Mouse (Mus musculus) layer of hippocampus, postnatal 10 days (tissue): ENCODE data around the gene Sfr1. TPM values are rescaled to one million over a fixed set of nuclear protein-coding genes. Genes with fewer than 3 reads are reported as not detected.

Experiments used
- DNase-seq, 2 experiments: peaks; one replicate each; pipeline ENCODE4 v3.0.0; 2021; ENCODE audit warnings: low spot score in 2 of 2
- microRNA-seq, 2 experiments: library from miRNA; unstranded; fragments of <30 nt; microRNA quantifications; one replicate each; pipeline ENCODE4 v1.2.0; 2021
- total RNA-seq, 2 experiments: library from RNA; stranded (reverse); gene quantifications; 2 replicates each; pipeline ENCODE4 v1.2.3; 2021

Gene Sfr1
- total RNA-seq, 2 experiments from 2014 or later: 102 to 115 TPM

- no peak for DNase-seq
Observed at GRCm38 (mm10) chr19:47750391-47750790, 18.9 kb downstream of the Sfr1 start.

GRCm38 (mm10) chr19:47752456-47752855 lies 21.0 kb downstream of the Sfr1 start:
- no peak for DNase-seq

GRCm38 (mm10) chr19:47753921-47754320 lies 22.4 kb downstream of the Sfr1 start:
- no peak for DNase-seq

- no peak for DNase-seq
Observed at GRCm38 (mm10) chr19:47754931-47755330, 23.4 kb downstream of the Sfr1 start.

GRCm38 (mm10) chr19:47755625-47756024 lies 24.1 kb downstream of the Sfr1 start:
- no peak for DNase-seq

GRCm38 (mm10) chr19:47777847-47778246 lies 46.4 kb downstream of the Sfr1 start:
- no peak for DNase-seq

GRCm38 (mm10) chr19:47780145-47780544 lies 48.7 kb downstream of the Sfr1 start:
- DNase-seq: no peak

GRCm38 (mm10) chr19:47780972-47781371 lies 49.5 kb downstream of the Sfr1 start:
- DNase-seq: no peak

GRCm38 (mm10) chr19:47783898-47784297 lies 52.4 kb downstream of the Sfr1 start:
- no peak for DNase-seq

Small RNA genes within 50 kb of the gene (microRNA-seq; reads per million reads assigned to microRNA genes)
- 0 reads per million in 2 experiments for gene Mir8090

Other genes with a start within 250 kb of the Sfr1 start
- gene Stn1, start 194.2 kb upstream of the Sfr1 start, total RNA-seq: 10 to 100 TPM; 20.1 to 23.9 TPM
- 10 to 100 TPM; 40.0 to 44.3 TPM for gene Slk, start 152.0 kb upstream of the Sfr1 start, total RNA-seq
- under 1 TPM; 0.16 to 0.25 TPM for gene Col17a1, start 39.6 kb upstream of the Sfr1 start, total RNA-seq
- 10 to 100 TPM; 72.4 to 74.9 TPM for gene Gsto1, start 123.3 kb downstream of the Sfr1 start, total RNA-seq
- 1 to 10 TPM; 1.3 to 1.4 TPM for gene Gsto2, start 133.9 kb downstream of the Sfr1 start, total RNA-seq
- 1 to 10 TPM; 2.1 to 4.0 TPM for gene Cfap43, start 187.6 kb downstream of the Sfr1 start, total RNA-seq
- 1 to 10 TPM; 2.5 to 2.6 TPM for gene Itprip, start 187.6 kb downstream of the Sfr1 start, total RNA-seq
- gene Cfap58, start 206.0 kb downstream of the Sfr1 start, total RNA-seq: under 1 TPM; 0.60 to 0.98 TPM